Mouse (Mus musculus) heart, embryonic 11.5 days (tissue): ENCODE data around the gene Senp3. TPM values are rescaled to one million over a fixed set of nuclear protein-coding genes. Genes with fewer than 3 reads are reported as not detected.
"Not testable (repeated sequence)": the region's sequence is repeated elsewhere in the genome, so short reads cannot be mapped to it uniquely, and the experiment has no call there.

Experiments used
- ATAC-seq: fragments of 200-750 bp; cut with Nextera tagmentation; replicated peaks from 2 replicates; pipeline ENCODE4 v1.8.0; 2017; ENCODE audit warnings: moderate library complexity; ENCODE audit not compliant: insufficient number of reproducible peaks, low FRiP score, low TSS enrichment
- H3K27ac ChIP-seq: fragments of 300-500 bp; sonication (generic); 2 replicates; pipeline ENCODE4 v1.5.1; 2014; ENCODE audit warnings: mild to moderate bottlenecking, low read depth, low read length
- H3K27me3 ChIP-seq: fragments of 300-500 bp; sonication (generic); 2 replicates; pipeline ENCODE4 v1.6.1; 2014; ENCODE audit warnings: mild to moderate bottlenecking, low read length, mixed read lengths; ENCODE audit not compliant: control insufficient read depth, insufficient read depth
- H3K36me3 ChIP-seq: fragments of 300-500 bp; sonication (generic); 2 replicates; pipeline ENCODE4 v1.6.1; 2014; ENCODE audit warnings: mild to moderate bottlenecking, low read length, moderate library complexity, mixed read lengths; ENCODE audit not compliant: control insufficient read depth, insufficient read depth
- H3K4me1 ChIP-seq: fragments of 300-500 bp; sonication (generic); 2 replicates; pipeline ENCODE4 v1.6.1; 2014; ENCODE audit warnings: low read length; ENCODE audit not compliant: control insufficient read depth, insufficient read depth
- H3K4me2 ChIP-seq: fragments of 300-500 bp; sonication (generic); 2 replicates; pipeline ENCODE4 v1.6.1; 2014; ENCODE audit warnings: mild to moderate bottlenecking, moderate library complexity
- H3K4me3 ChIP-seq: fragments of 300-500 bp; sonication (generic); 2 replicates; pipeline ENCODE4 v1.5.1; 2014; ENCODE audit warnings: low read depth, low read length
- H3K9ac ChIP-seq: fragments of 300-500 bp; sonication (generic); 2 replicates; pipeline ENCODE4 v1.6.1; 2014; ENCODE audit warnings: mild to moderate bottlenecking, low read depth, low read length, moderate library complexity
- H3K9me3 ChIP-seq: fragments of 300-500 bp; sonication (generic); replicated peaks from 2 replicates; pipeline ENCODE4 v1.6.1; 2016; ENCODE audit warnings: low read length; ENCODE audit not compliant: control insufficient read depth
- WGBS: fragments of 180-500 bp; shearing (Covaris S2); extraction: QIAGEN DNeasy Blood & Tissue Kit; methylation state at CpG from one replicate; pipeline ENCODE4 v1.1.7; 2014; ENCODE audit not compliant: insufficient replicate concordance; 5-methylcytosine and 5-hydroxymethylcytosine counted together
- polyA plus RNA-seq: library from polyadenylated mRNA; unstranded; fragments of >200 nt; fragmentation: Nextera tagmentation; extraction: Ambion mirVana; gene quantifications from 2 replicates; pipeline ENCODE4 v1.2.1, GENCODE M21; 2014

Senp3 gene
- polyA plus RNA-seq, 1 experiment from 2014 or later = 81.4 TPM

DNA sequence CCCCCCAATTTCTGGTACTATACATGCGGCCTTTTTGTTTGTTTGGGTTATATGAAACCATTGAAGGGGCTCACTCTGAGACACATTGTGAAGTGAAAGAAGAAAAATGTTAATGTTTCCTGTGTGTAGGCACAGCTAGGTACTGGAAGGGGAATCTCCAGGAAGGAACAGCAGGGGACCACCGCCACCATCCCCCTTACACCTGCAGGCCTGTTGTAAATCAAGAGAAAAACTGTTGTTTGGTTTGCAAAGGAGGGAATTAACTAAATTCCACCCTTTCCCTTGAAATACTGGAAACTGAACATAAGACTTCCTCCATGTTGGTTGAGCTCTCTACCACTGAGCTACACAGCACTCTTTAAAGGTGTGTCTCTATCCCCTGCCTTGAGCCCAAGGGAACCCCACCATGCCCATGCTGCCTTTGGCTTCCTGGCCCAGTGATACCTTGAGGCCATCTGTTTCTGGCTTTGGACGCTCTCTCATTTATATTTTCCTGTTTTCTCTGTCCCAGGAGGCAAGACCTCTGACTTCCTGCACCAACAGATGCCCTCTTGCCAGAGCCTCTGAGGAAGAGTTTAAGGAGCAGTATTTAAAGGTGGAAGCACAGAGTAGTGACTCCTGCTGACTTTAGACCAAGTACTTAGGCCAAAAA is 26.9 kb upstream of the Senp3 start:
- no peaks in the 10 kb centered on the region for H3K9me3 ChIP-seq
- no peak for ATAC-seq
- no peaks in the 10 kb centered on the region for H3K36me3 ChIP-seq
- H3K4me1 ChIP-seq = 0 out of 2 replicates have a peak, but pooled peaks cover 3% of the 10 kb centered on the region
- no peak overlapping the region for H3K4me2 ChIP-seq
- 76% methylated on average over 3 of the region's 3 CpGs for WGBS
- no peak overlapping the region for H3K27ac ChIP-seq
- H3K9ac ChIP-seq = no peak overlapping the region
- no peaks in the 10 kb centered on the region for H3K27me3 ChIP-seq
- no peak overlapping the region for H3K4me3 ChIP-seq

DNA sequence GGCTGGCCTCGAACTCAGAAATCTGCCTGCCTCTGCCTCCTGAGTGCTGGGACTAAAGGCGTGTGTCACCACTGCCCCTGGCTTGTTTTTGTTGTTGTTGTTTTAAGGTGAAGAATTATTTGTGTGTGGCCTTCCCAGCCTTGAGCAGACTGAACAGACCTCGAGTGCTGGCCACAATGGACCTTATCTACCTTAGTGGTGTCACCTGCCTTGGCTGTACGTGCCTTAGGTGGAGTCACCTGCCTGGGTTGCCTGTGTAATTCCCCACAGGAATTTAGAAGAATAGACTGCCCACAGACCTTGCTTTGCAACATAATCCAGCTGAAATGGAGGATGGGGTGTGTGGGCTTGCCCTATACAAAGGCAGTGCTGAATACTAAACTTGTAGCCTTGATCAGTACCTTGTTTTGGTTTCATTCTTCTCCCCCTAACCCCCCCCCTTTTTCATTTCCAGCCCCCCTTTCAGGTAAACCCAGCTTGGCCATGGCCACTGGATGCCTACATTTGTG is 26.0 kb upstream of the Senp3 start:
- H3K4me1 ChIP-seq = 0 out of 2 replicates have a peak, but pooled peaks cover 3% of the 10 kb centered on the region
- 87% methylated on average over 4 of the region's 4 CpGs for WGBS
- no peak for ATAC-seq

DNA sequence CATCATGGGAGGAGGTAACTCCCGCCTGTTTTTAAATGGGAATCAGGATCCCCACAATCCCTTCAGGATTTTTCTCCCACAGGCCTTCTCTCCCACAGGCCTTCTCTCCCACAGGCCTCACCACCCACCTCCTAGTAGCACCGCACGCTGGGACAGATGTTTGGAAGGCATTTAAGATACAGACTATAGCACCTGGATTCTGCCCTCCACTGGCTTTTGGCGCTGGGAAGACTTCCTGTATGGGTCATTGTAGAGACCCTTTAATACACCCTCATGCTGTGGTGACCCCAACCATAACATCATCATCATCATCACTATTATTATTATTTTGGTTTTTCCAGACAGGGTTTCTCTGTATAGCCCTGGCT is 25.6 kb upstream of the Senp3 start:
- 0 out of 2 replicates have a peak, but pooled peaks cover 3% of the 10 kb centered on the region for H3K4me1 ChIP-seq
- no peak overlapping the region for H3K4me2 ChIP-seq
- no peaks in the 10 kb centered on the region for H3K9me3 ChIP-seq
- H3K27ac ChIP-seq = no peak overlapping the region
- H3K4me3 ChIP-seq = no peak overlapping the region
- ATAC-seq = no peak
- H3K9ac ChIP-seq = no peak overlapping the region
- H3K36me3 ChIP-seq = no peaks in the 10 kb centered on the region
- WGBS = 78% methylated on average over 4 of the region's 4 CpGs
- no peaks in the 10 kb centered on the region for H3K27me3 ChIP-seq

More for the DNA sequence above, 26.0 kb upstream of the Senp3 start:
- no peaks in the 10 kb centered on the region for H3K9me3 ChIP-seq
- no peak overlapping the region for H3K9ac ChIP-seq
- no peak overlapping the region for H3K27ac ChIP-seq
- H3K36me3 ChIP-seq = no peaks in the 10 kb centered on the region
- no peak overlapping the region for H3K4me2 ChIP-seq
- H3K27me3 ChIP-seq = no peaks in the 10 kb centered on the region
- no peak overlapping the region for H3K4me3 ChIP-seq

DNA sequence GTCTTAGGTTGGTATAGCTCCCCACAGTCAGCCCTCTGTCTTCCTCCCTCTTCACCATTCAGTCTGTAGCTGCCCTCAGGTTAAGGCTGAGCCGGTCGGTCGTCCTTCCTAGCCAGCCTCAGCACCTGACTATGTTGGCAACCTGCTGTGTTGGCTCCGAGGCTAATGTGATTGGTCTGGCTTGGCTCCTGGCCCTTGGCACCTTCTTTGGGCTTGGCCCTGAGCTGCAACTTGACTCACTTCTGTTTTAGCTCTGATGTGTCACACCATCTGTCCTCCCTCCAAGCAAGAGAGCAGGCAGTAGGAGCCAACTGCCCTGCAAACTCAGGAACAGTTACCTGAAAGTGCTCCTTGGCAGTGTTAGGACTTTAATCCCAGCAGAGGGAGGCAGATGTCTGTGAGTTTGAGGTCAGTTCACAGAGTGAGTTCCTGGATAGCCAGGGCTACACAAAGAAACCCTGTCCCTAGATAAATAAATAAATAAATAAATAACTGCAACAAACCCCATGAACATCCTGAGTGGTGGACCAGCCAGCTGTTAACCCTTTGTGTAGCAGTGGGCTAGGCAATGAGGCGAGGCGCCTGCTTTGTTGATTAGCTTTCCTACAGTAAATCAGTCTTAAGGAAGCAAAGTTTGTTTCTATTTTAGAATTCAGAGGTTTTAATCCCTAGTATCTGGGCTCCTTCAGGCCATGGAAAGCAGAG is 25.0 kb upstream of the Senp3 start:
- no peaks in the 10 kb centered on the region for H3K36me3 ChIP-seq
- 50% methylated on average over 6 of the region's 6 CpGs for WGBS
- 0 out of 2 replicates have a peak, but pooled peaks cover 3% of the 10 kb centered on the region for H3K4me1 ChIP-seq
- no peaks in the 10 kb centered on the region for H3K9me3 ChIP-seq
- H3K27me3 ChIP-seq = no peaks in the 10 kb centered on the region
- no peak overlapping the region for H3K9ac ChIP-seq
- no peak for ATAC-seq
- no peak overlapping the region for H3K4me2 ChIP-seq
- no peak overlapping the region for H3K27ac ChIP-seq
- H3K4me3 ChIP-seq = no peak overlapping the region

DNA sequence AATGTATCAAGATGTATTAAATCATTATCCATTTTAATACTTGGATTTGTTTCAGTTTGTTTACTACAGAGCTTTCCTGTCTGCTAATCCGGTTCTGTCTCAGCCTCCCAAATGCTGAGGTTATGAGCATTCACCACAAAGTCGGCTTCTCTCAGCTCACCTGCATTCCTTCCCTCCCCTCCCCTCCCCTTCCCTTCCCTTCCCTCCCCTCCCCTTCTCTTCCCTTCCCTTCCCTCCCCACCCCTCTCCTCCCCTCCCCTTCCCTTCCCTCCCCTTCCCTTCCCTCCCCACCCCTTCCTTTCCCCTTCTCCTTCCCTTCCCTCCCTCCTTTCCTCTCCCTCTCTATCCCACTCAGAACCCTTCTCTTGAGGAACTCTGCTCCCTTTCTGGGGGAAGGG is 22.7 kb upstream of the Senp3 start:
- Histone ChIP-seq H3K4me1 (peaks cover 8% of the 10 kb centered on the region), H3K9me3 (no peaks in the 10 kb centered on the region), H3K9ac (no peak overlapping the region), H3K27ac (no peak overlapping the region), H3K4me3 (no peak overlapping the region), H3K36me3 (no peaks in the 10 kb centered on the region), H3K4me2 (no peak overlapping the region), H3K27me3 (no peaks in the 10 kb centered on the region)
- ATAC-seq = no peak
- 35% methylated on average over 2 of the region's 2 CpGs for WGBS

DNA sequence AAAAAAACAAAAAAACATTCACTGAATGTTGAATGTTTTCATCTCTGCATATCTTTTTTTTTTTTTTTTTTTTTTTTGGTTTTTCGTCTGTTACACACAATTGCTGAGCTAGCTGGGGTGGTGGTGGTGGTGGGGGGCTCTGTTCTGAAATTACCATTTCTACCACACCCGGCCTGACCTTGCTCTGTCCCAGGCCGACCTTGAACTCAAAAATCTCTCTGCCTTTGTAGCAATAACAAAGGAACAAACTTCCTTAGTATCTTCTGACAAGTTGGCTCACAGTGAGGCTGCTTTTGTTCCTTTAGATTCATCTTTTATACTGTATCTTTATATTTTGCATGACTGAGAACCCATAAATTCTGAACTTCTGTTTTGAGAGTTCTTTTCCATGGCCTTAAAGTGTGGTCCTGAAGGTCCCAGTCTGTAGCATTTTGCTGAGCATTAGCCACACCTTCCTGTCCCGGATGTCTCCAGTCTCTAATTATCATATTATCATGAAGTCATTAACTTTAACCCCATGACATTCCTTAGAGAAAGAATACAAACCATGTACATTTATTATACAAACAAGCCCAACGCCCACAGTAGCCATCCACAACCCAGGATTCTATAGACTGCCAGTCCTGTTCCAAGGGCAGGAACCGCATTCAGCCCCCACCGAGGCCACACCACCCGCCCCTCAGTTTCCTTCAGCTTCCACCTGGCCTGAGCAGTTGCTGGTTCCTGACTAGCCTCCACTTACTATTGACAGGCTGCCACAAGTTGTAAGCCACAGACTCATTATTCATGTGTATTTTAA is 22.1 kb upstream of the Senp3 start:
- Histone ChIP-seq H3K27me3 (no peaks in the 10 kb centered on the region), H3K9ac (no peak overlapping the region), H3K9me3 (no peaks in the 10 kb centered on the region), H3K4me3 (no peak overlapping the region), H3K4me2 (no peak overlapping the region), H3K27ac (no peak overlapping the region), H3K4me1 (peaks cover 8% of the 10 kb centered on the region), H3K36me3 (no peaks in the 10 kb centered on the region)
- 65% methylated on average over 8 of the region's 8 CpGs for WGBS
- no peak for ATAC-seq

DNA sequence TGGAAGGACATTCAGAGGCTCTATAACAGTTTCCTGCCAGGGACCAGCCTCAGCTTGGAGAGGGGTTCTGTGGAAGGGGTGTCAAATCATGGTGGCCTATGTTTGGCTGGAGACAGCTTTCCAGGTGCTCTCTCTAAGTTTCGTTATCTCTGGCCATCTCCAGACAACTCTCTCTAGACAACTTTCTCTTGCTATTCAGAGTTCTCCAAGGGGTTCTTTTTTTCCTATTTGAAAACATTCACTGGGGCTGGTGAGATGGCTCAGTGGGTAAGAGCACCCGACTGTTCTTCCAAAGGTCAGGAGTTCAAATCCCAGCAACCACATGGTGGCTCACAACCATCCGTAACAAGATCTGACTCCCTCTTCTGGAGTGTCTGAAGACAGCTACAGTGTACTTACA is 21.5 kb upstream of the Senp3 start:
- H3K36me3 ChIP-seq, H3K27me3 ChIP-seq, H3K27ac ChIP-seq, H3K9me3 ChIP-seq, H3K9ac ChIP-seq, H3K4me3 ChIP-seq, H3K4me1 ChIP-seq, ATAC-seq, H3K4me2 ChIP-seq: not testable (repeated sequence)
- WGBS = 87% methylated on average over 2 of the region's 3 CpGs

DNA sequence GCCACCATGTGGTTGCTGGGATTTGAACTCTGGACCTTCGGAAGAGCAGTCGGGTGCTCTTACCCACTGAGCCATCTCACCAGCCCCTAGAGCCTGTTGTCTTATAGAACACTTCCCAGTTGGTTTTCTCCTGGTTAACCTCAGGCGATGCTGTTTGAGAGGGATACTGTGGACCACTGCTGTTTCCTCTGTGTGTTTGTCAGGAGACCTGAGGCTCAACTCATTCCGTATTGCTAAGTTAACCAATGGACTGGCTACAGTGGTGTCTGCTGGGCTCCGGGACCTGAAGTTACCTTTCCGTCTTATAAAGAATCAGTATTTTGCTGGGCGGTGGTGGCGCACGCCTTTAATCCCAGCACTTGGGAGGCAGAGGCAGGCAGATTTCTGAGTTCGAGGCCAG is 21.0 kb upstream of the Senp3 start:
- not testable (repeated sequence) for H3K4me1 ChIP-seq, H3K27ac ChIP-seq, H3K4me3 ChIP-seq, H3K27me3 ChIP-seq, ATAC-seq, H3K4me2 ChIP-seq, H3K9me3 ChIP-seq, H3K9ac ChIP-seq, H3K36me3 ChIP-seq
- WGBS = 92% methylated on average over 10 of the region's 10 CpGs
